Mouse (Mus musculus): Measurements from ENCODE around the gene Tekt1. TPM values are rescaled to one million over a fixed set of nuclear protein-coding genes. Genes with fewer than 3 reads are reported as not detected.

The Tekt1 gene
- polyA plus RNA-seq, 1 experiment from 2014 or later: 0.18 TPM

DNA sequence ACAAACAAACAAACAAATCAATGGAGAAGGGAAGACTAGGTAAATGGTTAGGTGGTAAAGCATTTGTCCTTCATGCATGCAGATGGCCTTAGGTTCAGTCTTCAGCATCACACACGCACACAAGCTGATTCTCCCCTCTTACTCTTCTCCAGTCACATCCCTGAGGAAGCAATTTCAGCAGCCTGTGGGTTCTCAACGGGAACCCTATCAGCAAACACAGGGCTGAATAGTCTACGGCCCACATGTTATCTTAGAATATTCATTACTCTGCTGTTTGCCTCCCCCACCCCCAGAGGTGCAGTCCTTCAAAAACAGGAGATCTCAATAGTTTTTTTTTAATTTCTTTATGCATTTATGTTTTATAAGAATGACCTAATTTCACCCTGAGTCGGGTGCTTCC lies 51.8 kb downstream of the Tekt1 start:
- WGBS: 75% methylated on average over 4 of the region's 4 CpGs
- no peaks in the 10 kb centered on the region for H3K36me3 ChIP-seq (ENCODE audit: control insufficient read depth, insufficient read depth, low read length)
- H3K4me3 ChIP-seq (replicated peaks; ENCODE audit: low read length): no peak overlapping the region
- H3K4me1 ChIP-seq (ENCODE audit: control insufficient read depth, insufficient read depth, low read length): peaks cover 3% of the 10 kb centered on the region; the same call in 1 of the 2 replicates
- no peak overlapping the region for H3K4me2 ChIP-seq (ENCODE audit: low read depth, low read length)
- H3K27ac ChIP-seq (ENCODE audit: low read length): no peak overlapping the region
- ATAC-seq (ENCODE audit: insufficient read depth, low FRiP score): no peak
- H3K9ac ChIP-seq (ENCODE audit: low read length): no peak overlapping the region
- peaks cover 17% of the 10 kb centered on the region for H3K27me3 ChIP-seq (ENCODE audit: control insufficient read depth, insufficient read depth, low read length)
- H3K9me3 ChIP-seq (replicated peaks; ENCODE audit: control insufficient read depth, low read length): no peaks in the 10 kb centered on the region

DNA sequence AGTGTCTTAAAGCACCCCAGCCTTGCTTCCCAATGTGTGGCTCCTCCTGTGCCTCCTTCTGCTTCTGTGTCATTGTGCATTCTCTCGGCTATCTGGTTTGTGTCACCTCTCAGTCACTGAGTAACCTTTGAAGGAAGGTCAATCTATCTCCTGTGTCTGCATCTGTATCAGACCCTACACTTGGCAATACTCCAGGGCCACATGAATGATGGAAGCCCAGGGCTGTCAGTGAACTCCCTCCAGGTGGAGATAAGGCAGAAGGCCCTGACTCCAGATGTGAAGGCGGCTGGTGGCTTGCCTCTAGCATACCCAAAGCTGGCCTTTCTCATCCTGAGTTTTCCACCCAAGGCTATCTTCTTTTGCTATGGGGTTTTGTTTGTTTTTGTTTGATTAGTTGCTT lies 53.3 kb downstream of the Tekt1 start:
- no peak overlapping the region for H3K4me2 ChIP-seq (ENCODE audit: low read depth, low read length)
- H3K27me3 ChIP-seq (ENCODE audit: control insufficient read depth, insufficient read depth, low read length): peaks cover 5% of the 10 kb centered on the region
- H3K4me3 ChIP-seq (replicated peaks; ENCODE audit: low read length): no peak overlapping the region
- no peaks in the 10 kb centered on the region for H3K4me1 ChIP-seq (ENCODE audit: control insufficient read depth, insufficient read depth, low read length)
- H3K9ac ChIP-seq (ENCODE audit: low read length): no peak overlapping the region
- no peak overlapping the region for H3K27ac ChIP-seq (ENCODE audit: low read length)
- no peak for ATAC-seq (ENCODE audit: insufficient read depth, low FRiP score)
- no peaks in the 10 kb centered on the region for H3K9me3 ChIP-seq (replicated peaks; ENCODE audit: control insufficient read depth, low read length)
- no peaks in the 10 kb centered on the region for H3K36me3 ChIP-seq (ENCODE audit: control insufficient read depth, insufficient read depth, low read length)
- WGBS: 30% methylated on average over 2 of the region's 2 CpGs

DNA sequence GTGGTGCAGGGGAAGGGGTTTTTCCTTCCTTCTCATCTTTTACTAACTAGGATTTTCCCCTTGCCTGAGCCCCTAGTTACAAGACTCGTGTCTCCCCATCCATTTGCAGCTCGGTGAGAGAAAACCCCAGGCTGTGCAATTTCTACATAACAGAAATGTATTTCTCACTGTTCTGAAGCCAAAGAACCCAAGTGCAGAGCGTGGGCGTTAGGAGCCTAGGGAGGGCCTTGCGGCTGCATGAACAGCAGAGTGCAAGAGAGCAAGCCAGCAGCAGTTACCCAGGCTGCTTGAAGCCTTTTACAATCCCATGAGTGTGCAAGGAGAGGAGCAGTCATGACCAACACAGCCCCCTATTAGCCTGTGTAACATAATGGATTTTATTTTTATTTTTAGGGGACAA lies 54.8 kb downstream of the Tekt1 start:
- 87% methylated on average over 5 of the region's 5 CpGs for WGBS
- no peak overlapping the region for H3K4me2 ChIP-seq (ENCODE audit: low read depth, low read length)
- no peaks in the 10 kb centered on the region for H3K36me3 ChIP-seq (ENCODE audit: control insufficient read depth, insufficient read depth, low read length)
- H3K9ac ChIP-seq (ENCODE audit: low read length): no peak overlapping the region
- H3K4me1 ChIP-seq (ENCODE audit: control insufficient read depth, insufficient read depth, low read length): no peaks in the 10 kb centered on the region
- no peaks in the 10 kb centered on the region for H3K27me3 ChIP-seq (ENCODE audit: control insufficient read depth, insufficient read depth, low read length)
- ATAC-seq (ENCODE audit: insufficient read depth, low FRiP score): no peak
- H3K9me3 ChIP-seq (replicated peaks; ENCODE audit: control insufficient read depth, low read length): no peaks in the 10 kb centered on the region
- no peak overlapping the region for H3K27ac ChIP-seq (ENCODE audit: low read length)
- no peak overlapping the region for H3K4me3 ChIP-seq (replicated peaks; ENCODE audit: low read length)

DNA sequence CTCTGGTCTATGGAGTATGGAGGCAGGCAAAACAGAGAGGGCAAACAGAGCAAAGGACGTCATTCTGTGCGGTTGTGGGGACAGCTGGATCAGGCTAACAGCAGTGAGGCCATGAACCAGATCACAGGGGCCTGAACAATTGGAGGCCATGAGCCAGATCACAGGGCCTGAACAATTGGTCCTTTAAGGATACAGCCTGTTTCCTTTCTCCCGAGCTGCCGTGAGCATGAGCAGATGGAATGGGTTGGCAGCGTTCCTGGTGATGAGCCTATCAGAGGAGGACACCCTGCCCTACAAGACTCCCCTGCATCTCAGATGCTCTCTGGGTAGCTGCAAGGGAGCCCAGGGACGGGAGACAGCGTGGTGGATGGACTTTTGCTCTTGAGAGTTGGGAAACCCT lies 60.0 kb downstream of the Tekt1 start:
- no peak for ATAC-seq (ENCODE audit: insufficient read depth, low FRiP score)
- Histone ChIP-seq H3K4me3 (replicated peaks; ENCODE audit: low read length) (peak overlapping the region; percentile 38; the same call in 1 of the 2 replicates), H3K4me1 (ENCODE audit: control insufficient read depth, insufficient read depth, low read length) (peaks cover 12% of the 10 kb centered on the region), H3K9ac (ENCODE audit: low read length) (no peak overlapping the region), H3K27ac (ENCODE audit: low read length) (peak overlapping the region; percentile 66; the same call in 1 of the 2 replicates), H3K9me3 (replicated peaks; ENCODE audit: control insufficient read depth, low read length) (no peaks in the 10 kb centered on the region), H3K4me2 (ENCODE audit: low read depth, low read length) (peak overlapping the region; percentile 49), H3K27me3 (ENCODE audit: control insufficient read depth, insufficient read depth, low read length) (no peaks in the 10 kb centered on the region), H3K36me3 (ENCODE audit: control insufficient read depth, insufficient read depth, low read length) (no peaks in the 10 kb centered on the region)
- 69% methylated on average over 7 of the region's 7 CpGs for WGBS

DNA sequence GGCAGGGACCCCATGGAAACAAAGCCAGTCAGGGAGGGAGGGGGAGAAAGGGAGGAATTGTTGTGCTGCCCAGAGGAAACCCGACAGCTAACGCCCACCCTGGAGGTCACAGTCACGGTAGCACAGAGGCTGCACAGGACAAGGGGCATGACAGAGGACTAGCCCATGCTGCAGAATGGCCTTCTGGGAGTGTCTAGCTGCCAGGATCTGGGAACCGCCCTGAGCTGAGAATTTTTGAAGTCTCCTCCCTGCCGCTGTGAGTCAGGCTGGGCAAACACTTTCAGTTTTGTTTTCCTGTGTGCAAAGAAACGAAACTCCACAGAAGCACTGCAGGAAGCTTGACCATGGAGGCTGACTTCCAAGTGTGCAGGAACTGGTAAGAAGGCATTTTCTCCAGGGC lies 60.9 kb downstream of the Tekt1 start, which contains the start of gene Xaf1:
Xaf1 (plus strand) TSS at position 296 of the 400 bp plus-strand sequence.
- WGBS: 7% methylated on average over 6 of the region's 6 CpGs
- peak within 1 kb of the TSS; percentile 66 for H3K27ac ChIP-seq (ENCODE audit: low read length)

More for the DNA sequence above, 60.9 kb downstream of the Tekt1 start, which contains the start of gene Xaf1:
- peaks cover 12% of the 10 kb centered on the region for H3K4me1 ChIP-seq (ENCODE audit: control insufficient read depth, insufficient read depth, low read length)
- no peaks in the 10 kb centered on the region for H3K27me3 ChIP-seq (ENCODE audit: control insufficient read depth, insufficient read depth, low read length)
- H3K4me2 ChIP-seq (ENCODE audit: low read depth, low read length): peak within 1 kb of the TSS; percentile 49
- H3K9me3 ChIP-seq (replicated peaks; ENCODE audit: control insufficient read depth, low read length): no peaks in the 10 kb centered on the region
- peak within 1 kb of the TSS; percentile 48; the same call in 1 of the 2 replicates for H3K9ac ChIP-seq (ENCODE audit: low read length)
- H3K36me3 ChIP-seq (ENCODE audit: control insufficient read depth, insufficient read depth, low read length): no peaks in the 10 kb centered on the region
- H3K4me3 ChIP-seq (replicated peaks; ENCODE audit: low read length): peak within 1 kb of the TSS; percentile 38
- ATAC-seq (ENCODE audit: insufficient read depth, low FRiP score): peak; percentile 88; the same call in 1 of the 2 replicates

Small RNA genes lying within 50 kb of the gene (microRNA-seq; reads per million reads assigned to microRNA genes)
- gene Mir6338: not detected

Other genes with a start within 250 kb of the Tekt1 start
- gene Pitpnm3, start 226.7 kb downstream of the Tekt1 start, polyA plus RNA-seq (2015; fragmentation: Nextera tagmentation; extraction: Ambion mirVana): 0.63 and 1.0 TPM in 2 replicates
- 0.20 and 0.23 TPM in 2 replicates for gene Gm43951, start 155.6 kb downstream of the Tekt1 start, polyA plus RNA-seq (2015; fragmentation: Nextera tagmentation; extraction: Ambion mirVana)
- gene 4933427D14Rik, start 155.0 kb downstream of the Tekt1 start, polyA plus RNA-seq (2015; fragmentation: Nextera tagmentation; extraction: Ambion mirVana): 9.4 TPM in 2 replicates
- 234 and 235 TPM in 2 replicates for gene Txndc17, start 154.9 kb downstream of the Tekt1 start, polyA plus RNA-seq (2015; fragmentation: Nextera tagmentation; extraction: Ambion mirVana)
- 32.6 and 34.1 TPM in 2 replicates for gene Med31, start 146.8 kb downstream of the Tekt1 start, polyA plus RNA-seq (2015; fragmentation: Nextera tagmentation; extraction: Ambion mirVana)
- gene Slc13a5, start 95.2 kb downstream of the Tekt1 start, polyA plus RNA-seq (2015; fragmentation: Nextera tagmentation; extraction: Ambion mirVana): 0.07 and 0.17 TPM in 2 replicates
- 4.3 and 6.1 TPM in 2 replicates for gene Xaf1, start 60.8 kb downstream of the Tekt1 start, polyA plus RNA-seq (2015; fragmentation: Nextera tagmentation; extraction: Ambion mirVana)
- gene Fbxo39, start 48.0 kb downstream of the Tekt1 start, polyA plus RNA-seq (2015; fragmentation: Nextera tagmentation; extraction: Ambion mirVana): not detected in 2 replicates
- gene Smtnl2, start 49.3 kb upstream of the Tekt1 start, polyA plus RNA-seq (2015; fragmentation: Nextera tagmentation; extraction: Ambion mirVana): 44.0 and 46.2 TPM in 2 replicates
- gene Ggt6, start 73.1 kb upstream of the Tekt1 start, polyA plus RNA-seq (2015; fragmentation: Nextera tagmentation; extraction: Ambion mirVana): 8.1 and 8.9 TPM in 2 replicates
- gene Mybbp1a, start 78.9 kb upstream of the Tekt1 start, polyA plus RNA-seq (2015; fragmentation: Nextera tagmentation; extraction: Ambion mirVana): 117 and 133 TPM in 2 replicates
- 5.7 and 7.3 TPM in 2 replicates for gene Spns2, start 127.5 kb upstream of the Tekt1 start, polyA plus RNA-seq (2015; fragmentation: Nextera tagmentation; extraction: Ambion mirVana)
- gene Spns3, start 188.1 kb upstream of the Tekt1 start, polyA plus RNA-seq (2015; fragmentation: Nextera tagmentation; extraction: Ambion mirVana): 1.3 and 1.6 TPM in 2 replicates
- 57.5 and 62.7 TPM in 2 replicates for gene Ube2g1, start 244.8 kb upstream of the Tekt1 start, polyA plus RNA-seq (2015; fragmentation: Nextera tagmentation; extraction: Ambion mirVana)

Measured in stomach, embryonic 16.5 days (tissue).